Mouse (Mus musculus) myocyte (in vitro differentiated cells): Measurements from ENCODE around the gene Btbd11.

Experiments
- CEBPB ChIP-seq: IDR thresholded peaks from 2 replicates; pipeline ENCODE4 v1.6.1; 2011; ENCODE audit warnings: mild to moderate bottlenecking, moderate library complexity; ENCODE audit not compliant: poor library complexity, insufficient read depth, severe bottlenecking
- MAX ChIP-seq: IDR thresholded peaks from one replicate; pipeline ENCODE4 v1.6.1; 2011; ENCODE audit warnings: low read depth, mild to moderate bottlenecking, control low read depth
- MYOD1 ChIP-seq, 3 experiments: IDR thresholded peaks; one replicate each; pipeline ENCODE4 v1.6.1; 2011; ENCODE audit warnings: control low read depth in 2 of 3, low read depth in 2 of 3, mild to moderate bottlenecking in 2 of 3, moderate library complexity in 1 of 3; ENCODE audit not compliant: insufficient read length in 2 of 3, control insufficient read depth in 1 of 3
- MYOG ChIP-seq, 3 experiments: IDR thresholded peaks; one replicate each; pipeline ENCODE4 v1.6.1; 2011; ENCODE audit warnings: control low read depth in 2 of 3, low read depth in 2 of 3, mild to moderate bottlenecking in 2 of 3; ENCODE audit not compliant: insufficient read length in 2 of 3, control insufficient read depth in 1 of 3, insufficient read depth in 1 of 3
- POLR2A ChIP-seq: IDR thresholded peaks from one replicate; pipeline ENCODE4 v1.6.1; 2011; ENCODE audit warnings: low read depth, mild to moderate bottlenecking, control low read depth, moderate library complexity; ENCODE audit not compliant: insufficient read length
- POLR2AphosphoS2 ChIP-seq: IDR thresholded peaks from one replicate; pipeline ENCODE4 v1.6.1; 2011; ENCODE audit warnings: low read depth, control low read depth; ENCODE audit not compliant: insufficient read length
- TCF12 ChIP-seq: IDR thresholded peaks from one replicate; pipeline ENCODE4 v1.6.1; 2011; ENCODE audit warnings: mild to moderate bottlenecking, control low read depth; ENCODE audit not compliant: poor library complexity, insufficient read depth, severe bottlenecking

- TF ChIP-seq CEBPB (no peak), TCF12 (no peak), MYOD1 (IDR thresholded peaks at IDR 0.05; ENCODE audit: control insufficient read depth in 1 of 3, insufficient read length in 2 of 3, low read depth in 2 of 3) (no peak), POLR2A (no peak), POLR2AphosphoS2 (no peak), MAX (no peak), MYOG (IDR thresholded peaks at IDR 0.05; ENCODE audit: control insufficient read depth in 1 of 3, insufficient read depth in 1 of 3, insufficient read length in 2 of 3, low read depth in 2 of 3) (no peak)
Observed at GRCm38 (mm10) chr10:85508193-85508794, 121.7 kb downstream of the Btbd11 start.
